Mouse (Mus musculus) lung, adult 2 months (tissue): ENCODE measurements around the gene Zrsr2.

Source experiments
- CTCF ChIP-seq: fragments of 200-500 bp; IDR thresholded peaks from 2 replicates; pipeline ENCODE4 v1.5.1; 2011; ENCODE audit warnings: mild to moderate bottlenecking, low read length, control low read depth; ENCODE audit not compliant: insufficient read depth
- POLR2A ChIP-seq: fragments of 200-500 bp; IDR thresholded peaks from 2 replicates; pipeline ENCODE4 v1.6.1; 2011; ENCODE audit warnings: low read depth, mild to moderate bottlenecking, control low read depth, low read length, borderline replicate concordance; ENCODE audit errors: extremely low read depth

GRCm38 (mm10) chrX:163987718-163988374 lies 29.4 kb upstream of the Zrsr2 start:
- TF ChIP-seq CTCF (no peak), POLR2A (no peak)
